Mouse (Mus musculus): Measurements from ENCODE around the gene Gm45785. TPM values are rescaled to one million over a fixed set of nuclear protein-coding genes. Genes with fewer than 3 reads are reported as not detected.

Gm45785 gene
- polyA plus RNA-seq (2014; fragmentation: Nextera tagmentation; extraction: Ambion mirVana), result not detected in 2 replicates

- WGBS, result 2% methylated on average over 51 of the region's 51 CpGs
- ATAC-seq (replicated peaks; ENCODE audit: low FRiP score), result peak; percentile 83
- peaks cover 5% of the 10 kb centered on the region for H3K36me3 ChIP-seq (ENCODE audit: control insufficient read depth, insufficient read depth, low read length)
Observed at GRCm38 (mm10) chr7:140855860-140856784, at the start of gene Gm45785. Gene Gm45785 (minus strand): TSS chr7:140856331.

DNA sequence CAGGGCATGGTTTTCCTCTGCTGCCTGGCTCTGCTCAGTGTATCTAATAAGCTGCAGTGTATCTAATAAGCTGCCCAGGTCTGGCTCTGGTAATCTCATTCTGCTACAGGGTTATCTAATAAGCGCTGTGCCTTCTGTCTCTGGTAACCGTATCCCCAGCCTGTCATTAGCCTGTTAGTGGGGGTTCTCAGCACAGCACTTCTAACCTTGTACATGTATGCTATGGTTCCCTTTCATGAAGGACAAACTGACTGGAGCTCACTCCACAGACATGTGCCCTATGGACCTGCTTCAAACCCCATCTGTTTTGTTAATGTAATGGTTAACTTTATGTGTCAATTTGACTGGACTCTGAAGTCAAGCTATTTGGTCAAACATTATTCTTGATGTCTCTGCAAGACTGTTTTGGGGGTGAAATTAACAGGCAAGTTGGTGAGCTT is 49.5 kb upstream of the Gm45785 start:
- ATAC-seq (replicated peaks; ENCODE audit: low FRiP score), result no peak
- WGBS, result 91% methylated on average over 2 of the region's 2 CpGs

More at GRCm38 (mm10) chr7:140855860-140856784, at the start of gene Gm45785:
- no peaks in the 10 kb centered on the region for H3K9me3 ChIP-seq (ENCODE audit: control insufficient read depth, low read length)
- peak within 1 kb of the TSS; percentile 98 for H3K4me2 ChIP-seq (ENCODE audit: low read depth, low read length, severe bottlenecking)
- peak within 1 kb of the TSS; percentile 82 for H3K27ac ChIP-seq (ENCODE audit: low read depth, low read length)
- peaks cover 15% of the 10 kb centered on the region for H3K4me1 ChIP-seq (replicated peaks; ENCODE audit: control insufficient read depth, insufficient read depth, low read length)
- peak; percentile 89 for DNase-seq (ENCODE audit: low spot score)
- peak within 1 kb of the TSS; percentile 79 for H3K4me3 ChIP-seq (ENCODE audit: low read depth, low read length)
- no peaks in the 10 kb centered on the region for H3K27me3 ChIP-seq (ENCODE audit: control insufficient read depth, insufficient read depth, low read length)
- peak within 1 kb of the TSS; percentile 87 for H3K9ac ChIP-seq (ENCODE audit: low read length)

GRCm38 (mm10) chr7:140903212-140903611 is 47.1 kb upstream of the Gm45785 start:
- DNase-seq (ENCODE audit: low spot score) (peak; percentile 86), ATAC-seq (replicated peaks; ENCODE audit: low FRiP score) (peak; percentile 72)
- H3K4me2 ChIP-seq (ENCODE audit: low read depth, low read length, severe bottlenecking), result no peak overlapping the region
- no peaks in the 10 kb centered on the region for H3K4me1 ChIP-seq (replicated peaks; ENCODE audit: control insufficient read depth, insufficient read depth, low read length)
- H3K27me3 ChIP-seq (ENCODE audit: control insufficient read depth, insufficient read depth, low read length), result no peaks in the 10 kb centered on the region
- whole genome bisulfite sequencing, result 27% methylated on average over 13 of the region's 13 CpGs
- H3K4me3 ChIP-seq (ENCODE audit: low read depth, low read length), result no peak overlapping the region
- H3K36me3 ChIP-seq (ENCODE audit: control insufficient read depth, insufficient read depth, low read length), result peaks cover 6% of the 10 kb centered on the region; the same call in 1 of the 2 replicates
- H3K9me3 ChIP-seq (ENCODE audit: control insufficient read depth, low read length), result no peaks in the 10 kb centered on the region
- no peak overlapping the region for H3K27ac ChIP-seq (ENCODE audit: low read depth, low read length)
- H3K9ac ChIP-seq (ENCODE audit: low read length), result peak overlapping the region; percentile 27; the same call in 1 of the 2 replicates

More for the DNA sequence above, 49.5 kb upstream of the Gm45785 start:
- Histone ChIP-seq H3K4me3 (ENCODE audit: low read depth, low read length) (no peak overlapping the region), H3K27ac (ENCODE audit: low read depth, low read length) (no peak overlapping the region), H3K27me3 (ENCODE audit: control insufficient read depth, insufficient read depth, low read length) (no peaks in the 10 kb centered on the region), H3K4me2 (ENCODE audit: low read depth, low read length, severe bottlenecking) (no peak overlapping the region), H3K4me1 (replicated peaks; ENCODE audit: control insufficient read depth, insufficient read depth, low read length) (peaks cover 3% of the 10 kb centered on the region; the same call in 1 of the 2 replicates), H3K36me3 (ENCODE audit: control insufficient read depth, insufficient read depth, low read length) (no peaks in the 10 kb centered on the region), H3K9ac (ENCODE audit: low read length) (no peak overlapping the region), H3K9me3 (ENCODE audit: control insufficient read depth, low read length) (no peaks in the 10 kb centered on the region)
- no peak for DNase-seq (ENCODE audit: low spot score)

GRCm38 (mm10) chr7:140902036-140902875 is 46.1 kb upstream of the Gm45785 start:
- Histone ChIP-seq H3K27me3 (ENCODE audit: control insufficient read depth, insufficient read depth, low read length) (no peaks in the 10 kb centered on the region), H3K4me2 (ENCODE audit: low read depth, low read length, severe bottlenecking) (no peak overlapping the region), H3K9me3 (ENCODE audit: control insufficient read depth, low read length) (no peaks in the 10 kb centered on the region), H3K36me3 (ENCODE audit: control insufficient read depth, insufficient read depth, low read length) (peaks cover 10% of the 10 kb centered on the region; the same call in 1 of the 2 replicates), H3K4me3 (ENCODE audit: low read depth, low read length) (no peak overlapping the region), H3K9ac (ENCODE audit: low read length) (no peak overlapping the region), H3K27ac (ENCODE audit: low read depth, low read length) (no peak overlapping the region), H3K4me1 (replicated peaks; ENCODE audit: control insufficient read depth, insufficient read depth, low read length) (no peaks in the 10 kb centered on the region)
- no peak for ATAC-seq (replicated peaks; ENCODE audit: low FRiP score)
- no peak for DNase-seq (ENCODE audit: low spot score)
- WGBS, result 66% methylated on average over 15 of the region's 15 CpGs

DNA sequence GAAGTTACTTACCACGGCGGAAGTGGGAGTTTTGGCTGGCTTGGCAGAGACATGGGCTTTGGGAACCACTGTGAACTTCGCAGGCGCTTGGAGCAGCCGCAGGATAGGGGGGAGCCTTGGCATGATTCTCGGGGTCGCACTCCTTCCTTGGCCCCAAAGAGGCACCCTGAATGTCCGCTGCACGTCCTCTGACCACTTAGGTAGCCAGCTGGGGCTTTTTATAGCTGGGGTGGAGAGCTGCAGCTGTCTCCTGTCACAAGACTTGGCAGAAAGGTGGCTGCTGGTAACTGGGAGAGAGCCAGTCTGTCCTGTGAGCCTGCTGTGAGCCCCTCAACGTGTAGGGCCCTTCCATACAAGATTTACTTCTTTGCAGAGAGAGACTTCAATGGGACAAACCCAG is 44.1 kb upstream of the Gm45785 start, which contains the start of gene Cox8b:
TSS of gene Cox8b (minus strand) at position 227 of the 400 bp plus-strand sequence.
- DNase-seq (ENCODE audit: low spot score) (no peak), ATAC-seq (replicated peaks; ENCODE audit: low FRiP score) (no peak)
- Histone ChIP-seq H3K9me3 (ENCODE audit: control insufficient read depth, low read length) (no peaks in the 10 kb centered on the region), H3K4me3 (ENCODE audit: low read depth, low read length) (no peak within 1 kb of the TSS), H3K36me3 (ENCODE audit: control insufficient read depth, insufficient read depth, low read length) (peaks cover 13% of the 10 kb centered on the region; the same call in 1 of the 2 replicates), H3K9ac (ENCODE audit: low read length) (no peak within 1 kb of the TSS), H3K4me1 (replicated peaks; ENCODE audit: control insufficient read depth, insufficient read depth, low read length) (no peaks in the 10 kb centered on the region), H3K27me3 (ENCODE audit: control insufficient read depth, insufficient read depth, low read length) (no peaks in the 10 kb centered on the region), H3K4me2 (ENCODE audit: low read depth, low read length, severe bottlenecking) (no peak within 1 kb of the TSS), H3K27ac (ENCODE audit: low read depth, low read length) (no peak within 1 kb of the TSS)
- 85% methylated on average over 10 of the region's 10 CpGs for WGBS

DNA sequence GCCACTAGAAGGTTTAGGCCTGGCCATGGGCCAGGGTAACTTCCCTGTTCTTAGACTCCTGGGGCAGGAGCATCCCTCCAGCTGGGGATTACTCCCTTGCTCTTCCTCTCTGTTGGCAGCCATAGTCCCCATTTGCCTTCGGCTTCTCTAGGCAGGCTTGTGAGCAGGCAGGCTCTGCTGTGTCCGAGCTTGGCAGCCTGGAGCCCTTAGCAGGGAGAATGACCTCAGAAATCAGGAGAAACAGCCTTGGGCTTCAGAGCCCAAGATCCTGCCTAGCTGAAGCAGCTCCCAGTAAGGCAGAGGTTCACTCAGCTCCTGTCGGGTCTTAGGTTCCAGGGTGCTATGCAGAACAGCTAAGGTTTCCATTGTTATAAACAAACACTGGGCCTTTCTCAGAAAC is 43.0 kb upstream of the Gm45785 start:
- Histone ChIP-seq H3K27ac (ENCODE audit: low read depth, low read length) (no peak overlapping the region), H3K36me3 (ENCODE audit: control insufficient read depth, insufficient read depth, low read length) (peaks cover 13% of the 10 kb centered on the region; the same call in 1 of the 2 replicates), H3K9ac (ENCODE audit: low read length) (no peak overlapping the region), H3K4me1 (replicated peaks; ENCODE audit: control insufficient read depth, insufficient read depth, low read length) (no peaks in the 10 kb centered on the region), H3K27me3 (ENCODE audit: control insufficient read depth, insufficient read depth, low read length) (no peaks in the 10 kb centered on the region), H3K9me3 (ENCODE audit: control insufficient read depth, low read length) (no peaks in the 10 kb centered on the region), H3K4me2 (ENCODE audit: low read depth, low read length, severe bottlenecking) (no peak overlapping the region), H3K4me3 (ENCODE audit: low read depth, low read length) (no peak overlapping the region)
- 83% methylated on average over 3 of the region's 3 CpGs for WGBS
- no peak for ATAC-seq (replicated peaks; ENCODE audit: low FRiP score)
- no peak for DNase-seq (ENCODE audit: low spot score)

GRCm38 (mm10) chr7:140897863-140898262 is 41.7 kb upstream of the Gm45785 start:
- ATAC-seq (replicated peaks; ENCODE audit: low FRiP score) (no peak), DNase-seq (ENCODE audit: low spot score) (no peak)
- Histone ChIP-seq H3K36me3 (ENCODE audit: control insufficient read depth, insufficient read depth, low read length) (peaks cover 13% of the 10 kb centered on the region; the same call in 1 of the 2 replicates), H3K4me3 (ENCODE audit: low read depth, low read length) (no peak overlapping the region), H3K4me1 (replicated peaks; ENCODE audit: control insufficient read depth, insufficient read depth, low read length) (no peaks in the 10 kb centered on the region), H3K9me3 (ENCODE audit: control insufficient read depth, low read length) (no peaks in the 10 kb centered on the region), H3K9ac (ENCODE audit: low read length) (no peak overlapping the region), H3K4me2 (ENCODE audit: low read depth, low read length, severe bottlenecking) (no peak overlapping the region), H3K27ac (ENCODE audit: low read depth, low read length) (no peak overlapping the region), H3K27me3 (ENCODE audit: control insufficient read depth, insufficient read depth, low read length) (no peaks in the 10 kb centered on the region)
- 88% methylated on average over 7 of the region's 7 CpGs for WGBS

DNA sequence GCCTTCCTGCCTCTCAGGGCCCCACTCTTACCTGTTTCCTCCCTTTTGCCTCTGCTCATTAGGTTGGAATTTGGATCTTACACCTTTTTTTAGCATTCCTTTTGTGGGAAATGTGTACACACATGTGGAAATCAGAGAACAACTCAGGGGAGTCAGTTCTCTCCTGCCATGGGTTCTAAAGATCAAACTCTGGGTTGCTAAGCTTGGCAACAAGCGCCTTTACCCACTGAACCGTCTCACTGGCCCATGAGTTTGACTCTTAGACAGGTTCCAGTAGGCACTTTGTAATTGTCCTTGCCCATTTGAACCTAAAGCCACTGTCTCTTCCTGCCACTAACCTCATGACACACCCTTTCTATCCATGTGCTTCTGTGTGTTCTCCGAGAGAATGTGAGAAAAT is 38.5 kb upstream of the Gm45785 start:
- no peaks in the 10 kb centered on the region for H3K4me1 ChIP-seq (replicated peaks; ENCODE audit: control insufficient read depth, insufficient read depth, low read length)
- H3K4me3 ChIP-seq (ENCODE audit: low read depth, low read length), result no peak overlapping the region
- no peak overlapping the region for H3K4me2 ChIP-seq (ENCODE audit: low read depth, low read length, severe bottlenecking)
- H3K9me3 ChIP-seq (ENCODE audit: control insufficient read depth, low read length), result no peaks in the 10 kb centered on the region
- no peak overlapping the region for H3K9ac ChIP-seq (ENCODE audit: low read length)
- DNase-seq (ENCODE audit: low spot score) (no peak), ATAC-seq (replicated peaks; ENCODE audit: low FRiP score) (no peak)
- no peak overlapping the region for H3K27ac ChIP-seq (ENCODE audit: low read depth, low read length)
- WGBS, result over 99% methylated on average over 3 of the region's 3 CpGs
- peaks cover 16% of the 10 kb centered on the region; the same call in 1 of the 2 replicates for H3K36me3 ChIP-seq (ENCODE audit: control insufficient read depth, insufficient read depth, low read length)
- H3K27me3 ChIP-seq (ENCODE audit: control insufficient read depth, insufficient read depth, low read length), result no peaks in the 10 kb centered on the region
